Mouse (Mus musculus) olfactory bulb, adult 2 months (tissue): Measurements from ENCODE around the gene Gm20498.

Experiments used
- CTCF ChIP-seq: fragments of 200-500 bp; IDR thresholded peaks from 2 replicates; pipeline ENCODE4 v1.5.1; 2012; ENCODE audit warnings: low read depth, mild to moderate bottlenecking, low read length, moderate library complexity; ENCODE audit not compliant: insufficient read depth
- POLR2A ChIP-seq: fragments of 200-500 bp; IDR thresholded peaks from 2 replicates; pipeline ENCODE4 v1.6.1; 2012; ENCODE audit warnings: mild to moderate bottlenecking, low read depth, low read length, moderate library complexity; ENCODE audit not compliant: insufficient read depth

GRCm38 (mm10) chr12:81484727-81485191, 47.9 kb downstream of the Gm20498 start, which contains the start of gene Cox16:
- peak; percentile 46 for TF ChIP-seq POLR2A
- TF ChIP-seq CTCF: no peak
